Mouse (Mus musculus) CH12.LX (cell line): ENCODE results near the gene Col4a2.

Experiments
- BHLHE40 ChIP-seq: IDR thresholded peaks from 2 replicates; pipeline ENCODE4 v1.6.1; 2011; ENCODE audit warnings: mild to moderate bottlenecking, low read depth, low read length, improper control_type of control experiment
- CHD2 ChIP-seq: IDR thresholded peaks from 2 replicates; pipeline ENCODE4 v1.6.1; 2011; ENCODE audit warnings: low read length, improper control_type of control experiment
- CTCF ChIP-seq, 2 experiments: IDR thresholded peaks in 1 of 2; conservative IDR thresholded peaks in 1 of 2; 2 replicates each; pipeline ENCODE4 v1.5.1; 2011 to 2012; ENCODE audit warnings: low read depth in 2 of 2, low read length in 2 of 2, improper control_type of control experiment in 1 of 2, inconsistent platforms in 1 of 2, mild to moderate bottlenecking in 1 of 2, moderate library complexity in 1 of 2
- EP300 ChIP-seq: IDR thresholded peaks from 2 replicates; pipeline ENCODE4 v1.6.1; 2011; ENCODE audit warnings: low read length, improper control_type of control experiment
- GABPA ChIP-seq: IDR thresholded peaks from 2 replicates; pipeline ENCODE4 v1.6.1; 2012; ENCODE audit warnings: low read depth, low read length, improper control_type of control experiment, inconsistent platforms; ENCODE audit not compliant: insufficient replicate concordance
- JUND ChIP-seq: conservative IDR thresholded peaks from 2 replicates; pipeline ENCODE4 v1.6.1; 2011; ENCODE audit warnings: low read depth, low read length, improper control_type of control experiment
- MAFK ChIP-seq: IDR thresholded peaks from 2 replicates; pipeline ENCODE4 v1.6.1; 2011; ENCODE audit warnings: low read length, improper control_type of control experiment; ENCODE audit not compliant: insufficient replicate concordance
- TCF12 ChIP-seq: IDR thresholded peaks from 2 replicates; pipeline ENCODE4 v1.6.1; 2014; ENCODE audit warnings: low read depth, mild to moderate bottlenecking, inconsistent platforms, low read length, improper control_type of control experiment
- ZC3H11A ChIP-seq: IDR thresholded peaks from 2 replicates; pipeline ENCODE4 v1.6.1; 2012; ENCODE audit warnings: low read depth, mild to moderate bottlenecking, inconsistent platforms, low read length, improper control_type of control experiment
- ZMIZ1 ChIP-seq: IDR thresholded peaks from 2 replicates; pipeline ENCODE4 v1.6.1; 2012; ENCODE audit warnings: low read depth, mild to moderate bottlenecking, inconsistent platforms, low read length, improper control_type of control experiment

GRCm38 (mm10) chr8:11263848-11264247, 48.8 kb upstream of the Col4a2 start:
- no peak for TF ChIP-seq TCF12
- no peak for TF ChIP-seq CHD2
- TF ChIP-seq MAFK = no peak
- no peak for TF ChIP-seq CTCF (conservative IDR thresholded peaks at IDR 0.05 in 1 of 2, IDR thresholded peaks at IDR 0.05 in 1 of 2; ENCODE audit: low read depth in 2 of 2, low read length in 2 of 2)
- TF ChIP-seq ZMIZ1 = no peak
- TF ChIP-seq BHLHE40 = no peak
- TF ChIP-seq GABPA = no peak
- no peak for TF ChIP-seq EP300
- no peak for TF ChIP-seq JUND
- no peak for TF ChIP-seq ZC3H11A
